Mouse (Mus musculus) hindbrain, embryonic 11.5 days (tissue): ENCODE results near the gene Pdia6. TPM values are rescaled to one million over a fixed set of nuclear protein-coding genes. Genes with fewer than 3 reads are reported as not detected.
A peak's percentile ranks its signal among the peaks of the same experiment; 100 is the strongest.

Source experiments
- ATAC-seq: fragments of 200-750 bp; cut with Nextera tagmentation; 2 replicates; pipeline ENCODE4 v1.8.0; 2017; ENCODE audit warnings: mild to moderate bottlenecking, moderate TSS enrichment, moderate library complexity; ENCODE audit not compliant: low FRiP score
- DNase-seq: peaks from one replicate; pipeline ENCODE4 v3.0.0-alpha.2; 2015; ENCODE audit warnings: low spot score
- H3K27ac ChIP-seq: fragments of 300-500 bp; sonication (generic); 2 replicates; pipeline ENCODE4 v1.5.1; 2014; ENCODE audit warnings: mild to moderate bottlenecking, low read depth, low read length
- H3K27me3 ChIP-seq: fragments of 300-500 bp; sonication (generic); 2 replicates; pipeline ENCODE4 v1.6.1; 2014; ENCODE audit warnings: mild to moderate bottlenecking, low read length, moderate library complexity, mixed read lengths; ENCODE audit not compliant: control insufficient read depth, insufficient read depth
- H3K36me3 ChIP-seq: fragments of 300-500 bp; sonication (generic); 2 replicates; pipeline ENCODE4 v1.6.1; 2014; ENCODE audit warnings: mild to moderate bottlenecking, low read length, moderate library complexity, mixed read lengths; ENCODE audit not compliant: control insufficient read depth, insufficient read depth
- H3K4me1 ChIP-seq: fragments of 300-500 bp; sonication (generic); replicated peaks from 2 replicates; pipeline ENCODE4 v1.6.1; 2014; ENCODE audit warnings: low read length, mixed read lengths; ENCODE audit not compliant: control insufficient read depth, insufficient read depth
- H3K4me2 ChIP-seq: fragments of 300-500 bp; sonication (generic); replicated peaks from 2 replicates; pipeline ENCODE4 v1.6.1; 2014; ENCODE audit warnings: mild to moderate bottlenecking, low read depth, low read length
- H3K4me3 ChIP-seq: fragments of 300-500 bp; sonication (generic); 2 replicates; pipeline ENCODE4 v1.5.1; 2014; ENCODE audit warnings: low read depth, low read length
- H3K9ac ChIP-seq: fragments of 300-500 bp; sonication (generic); 2 replicates; pipeline ENCODE4 v1.6.1; 2014; ENCODE audit warnings: low read depth, low read length
- H3K9me3 ChIP-seq: fragments of 300-500 bp; sonication (generic); 2 replicates; pipeline ENCODE4 v1.6.1; 2016; ENCODE audit warnings: low read length; ENCODE audit not compliant: control insufficient read depth
- WGBS: fragments of 180-500 bp; shearing (Covaris S2); extraction: QIAGEN DNeasy Blood & Tissue Kit; methylation state at CpG from one replicate; pipeline ENCODE4 v1.1.7; 2014; 5-methylcytosine and 5-hydroxymethylcytosine counted together
- polyA plus RNA-seq: library from polyadenylated mRNA; unstranded; fragments of >200 nt; fragmentation: Nextera tagmentation; extraction: Ambion mirVana; gene quantifications from 2 replicates; pipeline ENCODE4 v1.2.1, GENCODE M21; 2014

Gene Pdia6
- polyA plus RNA-seq, 1 experiment from 2014 or later, result 545 TPM

DNA sequence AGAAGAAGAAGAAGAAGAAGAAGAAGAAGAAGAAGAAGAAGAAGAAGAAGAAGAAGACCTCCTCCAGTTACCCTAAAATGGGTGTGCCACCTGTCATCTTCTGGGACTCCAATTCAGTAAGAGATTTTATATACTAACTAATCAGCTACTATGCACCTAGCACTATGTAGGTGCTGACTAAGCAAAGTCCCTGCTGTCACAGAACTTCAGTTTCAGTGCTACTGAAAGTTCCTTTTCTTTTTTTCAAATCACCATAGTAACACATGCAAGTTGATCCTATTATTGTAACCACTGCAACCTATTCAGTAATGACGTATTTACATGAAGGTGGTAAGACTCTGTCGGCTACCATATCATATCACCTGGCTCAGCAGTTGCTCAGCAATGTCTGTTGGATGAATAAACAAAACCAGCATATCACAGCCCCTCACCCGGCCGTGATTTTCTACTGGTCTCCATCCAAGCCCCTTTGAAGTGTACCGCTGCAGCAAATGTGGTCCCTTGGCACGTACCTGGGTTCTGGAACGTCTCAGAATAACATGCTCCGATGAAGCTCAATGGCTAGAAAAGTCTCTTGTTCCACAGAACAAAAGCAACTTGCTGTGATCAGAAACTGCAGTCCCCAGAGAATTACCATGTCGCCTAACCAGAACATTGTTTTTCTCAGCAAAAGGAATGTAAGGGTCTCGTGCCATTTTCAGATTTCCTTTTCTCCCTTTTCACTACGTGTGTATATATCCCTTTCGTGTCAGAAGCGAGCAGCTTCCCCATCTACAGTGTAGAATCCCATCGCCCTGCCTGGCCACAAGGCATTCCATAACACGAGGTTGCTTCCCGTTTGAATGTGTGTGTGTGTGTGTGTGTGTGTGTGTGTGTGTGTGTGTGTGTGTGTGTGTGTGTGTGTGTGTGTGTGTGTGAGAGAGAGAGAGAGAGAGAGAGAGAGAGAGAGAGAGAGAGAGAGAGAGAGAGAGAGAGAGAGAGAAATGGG is 44.8 kb downstream of the Pdia6 start:
- no peaks in the 10 kb centered on the region for H3K36me3 ChIP-seq

DNA sequence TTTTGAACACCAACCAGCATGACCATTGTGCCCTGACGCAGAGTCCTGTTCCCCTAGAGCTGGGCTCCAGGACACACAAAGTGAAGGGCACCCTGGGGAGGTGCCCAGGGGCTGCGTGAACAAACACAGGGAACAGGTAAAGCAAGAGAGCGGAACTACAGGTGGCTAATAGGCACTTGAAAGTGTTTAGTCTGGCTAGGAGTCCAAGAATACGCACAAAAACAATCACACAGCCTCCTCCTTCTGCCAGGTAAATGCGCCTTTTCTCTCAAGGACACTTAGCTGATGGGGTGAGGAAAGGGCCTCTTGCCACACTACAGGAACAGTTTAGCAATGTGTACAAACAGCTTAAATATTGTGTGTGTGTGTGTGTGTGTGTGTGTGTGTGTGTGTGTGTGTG is 49.8 kb downstream of the Pdia6 start:
- 92% methylated on average over 5 of the region's 5 CpGs for WGBS
- H3K4me1 ChIP-seq, result no peaks in the 10 kb centered on the region
- H3K9ac ChIP-seq, result no peak overlapping the region
- DNase-seq (no peak), ATAC-seq (no peak)
- H3K9me3 ChIP-seq, result no peaks in the 10 kb centered on the region
- H3K36me3 ChIP-seq, result no peaks in the 10 kb centered on the region
- H3K27me3 ChIP-seq, result no peaks in the 10 kb centered on the region
- no peak overlapping the region for H3K4me3 ChIP-seq
- no peak overlapping the region for H3K4me2 ChIP-seq
- no peak overlapping the region for H3K27ac ChIP-seq

More for the DNA sequence above, 44.8 kb downstream of the Pdia6 start:
- Histone ChIP-seq H3K27me3 (no peaks in the 10 kb centered on the region), H3K4me1 (no peaks in the 10 kb centered on the region), H3K9ac (no peak overlapping the region), H3K4me3 (no peak overlapping the region), H3K4me2 (no peak overlapping the region), H3K27ac (no peak overlapping the region), H3K9me3 (no peaks in the 10 kb centered on the region)
- no peak for DNase-seq
- 63% methylated on average over 16 of the region's 16 CpGs for WGBS
- ATAC-seq, result no peak

DNA sequence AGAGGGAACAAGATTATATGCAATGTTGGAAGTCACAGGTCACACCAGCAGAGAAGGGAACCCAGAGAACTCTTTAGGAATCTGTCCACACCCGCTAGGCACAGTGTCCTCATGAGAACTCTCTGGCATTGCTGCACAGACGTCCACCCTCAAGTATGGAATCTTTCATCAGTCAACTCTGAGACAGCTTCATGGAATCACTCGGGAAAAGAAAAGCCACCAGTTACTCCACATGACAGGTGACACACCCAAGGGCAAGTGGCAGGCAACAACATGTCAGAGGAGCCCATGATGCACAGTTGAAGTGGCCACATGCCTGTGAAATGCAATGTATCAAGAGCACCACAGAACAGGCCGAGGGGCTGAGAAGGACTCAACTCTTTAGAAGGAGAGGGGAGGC is 51.6 kb downstream of the Pdia6 start:
- 77% methylated on average over 4 of the region's 4 CpGs for WGBS
- no peak for ATAC-seq
- no peak overlapping the region for H3K27ac ChIP-seq

DNA sequence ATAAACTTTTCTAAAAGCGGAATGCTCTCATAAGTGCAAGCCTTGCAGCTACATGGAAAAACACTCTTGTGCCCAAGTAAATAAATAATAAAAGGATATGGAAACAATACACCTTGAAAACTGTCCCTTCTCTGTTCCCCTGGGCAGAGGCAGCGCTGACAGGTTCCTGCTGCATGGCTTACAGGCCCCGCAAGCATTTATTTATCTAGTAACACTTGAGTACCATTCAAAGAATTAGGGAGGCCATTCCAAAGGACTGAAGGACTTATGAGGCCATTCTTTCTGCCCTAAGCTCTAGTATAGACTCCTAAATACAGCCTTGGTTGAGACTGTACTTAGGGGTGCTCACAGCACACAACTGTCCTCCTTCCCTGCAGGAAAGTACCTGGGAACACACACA is 52.1 kb downstream of the Pdia6 start:
- Histone ChIP-seq H3K4me3 (no peak overlapping the region), H3K27ac (no peak overlapping the region), H3K9ac (no peak overlapping the region), H3K36me3 (no peaks in the 10 kb centered on the region), H3K27me3 (peaks cover 4% of the 10 kb centered on the region), H3K4me2 (no peak overlapping the region), H3K4me1 (no peaks in the 10 kb centered on the region), H3K9me3 (no peaks in the 10 kb centered on the region)
- DNase-seq (no peak), ATAC-seq (no peak)
- WGBS, result 65% methylated on average over 3 of the region's 3 CpGs

More for the DNA sequence above, 51.6 kb downstream of the Pdia6 start:
- DNase-seq, result no peak
- H3K9me3 ChIP-seq, result no peaks in the 10 kb centered on the region
- H3K4me1 ChIP-seq, result no peaks in the 10 kb centered on the region
- no peak overlapping the region for H3K4me3 ChIP-seq
- H3K9ac ChIP-seq, result no peak overlapping the region
- H3K27me3 ChIP-seq, result no peaks in the 10 kb centered on the region; the same call in none of the 2 replicates
- no peak overlapping the region for H3K4me2 ChIP-seq
- H3K36me3 ChIP-seq, result no peaks in the 10 kb centered on the region

DNA sequence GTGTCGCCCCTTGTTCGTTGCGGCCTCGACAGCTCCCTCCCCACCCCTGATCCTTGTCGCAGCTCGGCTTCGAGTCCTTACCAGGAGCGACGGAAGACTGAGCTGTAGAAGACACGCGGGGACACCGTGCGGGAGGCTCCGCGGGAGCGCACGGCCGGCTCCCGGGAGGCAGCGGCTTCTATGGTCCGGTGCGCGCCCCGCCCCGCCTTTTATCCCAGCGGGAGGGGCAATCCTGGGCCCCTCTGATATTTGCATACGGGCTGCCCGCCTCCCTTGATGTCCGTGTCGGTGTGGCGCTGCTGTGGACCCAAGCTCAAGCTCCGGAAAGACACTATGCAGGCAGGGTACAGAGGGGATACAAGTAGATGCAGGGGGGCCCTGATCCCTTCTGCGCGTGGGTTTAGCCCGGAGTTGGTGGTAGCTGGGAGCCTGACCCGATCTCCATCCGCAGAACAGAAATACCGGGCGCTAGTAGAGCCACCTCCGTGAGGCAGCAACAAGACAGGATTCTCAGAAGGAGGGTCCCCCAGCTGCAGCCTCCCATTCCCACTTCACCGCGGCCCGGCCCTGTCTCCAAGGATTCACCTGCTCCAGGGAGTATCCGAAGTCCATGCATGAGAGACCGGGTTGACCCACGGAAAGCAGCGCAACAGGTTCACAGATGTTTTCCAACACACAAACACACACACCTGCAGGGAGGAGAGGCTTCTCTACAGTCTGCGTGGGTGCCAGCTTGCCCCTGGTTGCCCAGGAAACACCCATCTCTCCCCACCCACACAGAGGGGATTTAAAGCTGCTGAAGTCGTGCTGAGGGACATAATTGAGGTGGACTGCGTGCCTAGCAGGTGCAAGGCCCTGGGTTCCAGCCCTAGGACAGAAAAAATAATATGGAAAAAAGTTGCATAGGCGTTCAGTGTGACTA is 58.5 kb downstream of the Pdia6 start:
- WGBS, result 4% methylated on average over 51 of the region's 51 CpGs
- ATAC-seq, result peak; percentile 45; the same call in 1 of the 2 replicates
- no peak overlapping the region for H3K27ac ChIP-seq
- peak; percentile 42 for DNase-seq
- no peaks in the 10 kb centered on the region for H3K4me1 ChIP-seq
- peak overlapping the region; percentile 52 for H3K4me2 ChIP-seq
- H3K9me3 ChIP-seq, result no peaks in the 10 kb centered on the region
- H3K36me3 ChIP-seq, result no peaks in the 10 kb centered on the region
- peak overlapping the region; percentile 29; the same call in 1 of the 2 replicates for H3K9ac ChIP-seq
- peaks cover 26% of the 10 kb centered on the region for H3K27me3 ChIP-seq
- peak overlapping the region; percentile 30 for H3K4me3 ChIP-seq

DNA sequence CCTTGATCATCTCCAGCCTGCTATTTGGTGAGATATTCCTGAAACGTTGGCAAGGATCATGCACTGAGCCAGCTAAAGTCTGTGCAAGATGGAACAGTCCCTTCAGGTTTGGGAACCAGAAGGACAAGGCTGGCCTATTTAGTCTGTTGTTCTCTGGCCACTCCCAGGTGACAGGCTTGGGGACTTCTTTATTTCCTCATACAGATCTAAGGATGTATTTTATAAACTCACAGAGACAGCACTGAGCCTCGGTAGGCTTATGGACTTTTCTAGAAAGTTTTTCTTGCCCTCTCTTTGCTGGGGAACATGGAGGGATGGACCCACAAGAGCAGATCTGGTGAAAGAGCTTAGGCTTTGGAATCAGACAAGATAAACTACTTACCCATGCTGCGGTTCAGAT is 62.9 kb downstream of the Pdia6 start, which contains the start of gene Atp6v1c2:
Gene Atp6v1c2 (minus strand): TSS at position 101 of the 400 bp plus-strand sequence.
- H3K9me3 ChIP-seq, result no peaks in the 10 kb centered on the region
- 83% methylated on average over 3 of the region's 3 CpGs for WGBS
- ATAC-seq, result no peak

DNA sequence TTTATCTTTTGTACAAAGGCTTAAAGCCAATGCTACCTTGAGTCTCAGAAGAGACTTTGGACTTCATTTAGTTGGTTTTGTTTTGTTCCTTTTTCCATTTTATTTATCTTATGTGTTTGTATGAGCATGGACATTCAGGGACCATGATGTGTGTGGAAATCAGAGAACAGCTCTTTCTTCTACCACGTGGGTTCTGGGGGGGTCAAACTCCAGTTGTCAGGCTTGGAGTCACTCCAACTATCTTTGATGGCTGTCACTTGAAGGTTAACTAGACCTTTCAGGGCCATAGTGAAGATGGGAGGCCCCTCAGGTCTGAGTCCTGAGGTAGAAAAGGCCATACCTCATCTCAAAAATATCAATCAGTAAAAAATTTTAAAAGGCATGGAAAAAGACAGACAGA is 67.1 kb downstream of the Pdia6 start:
- ATAC-seq, result no peak
- H3K36me3 ChIP-seq, result no peaks in the 10 kb centered on the region
- 42% methylated on average over 1 of the region's 1 CpGs for WGBS

More for the DNA sequence above, 62.9 kb downstream of the Pdia6 start, which contains the start of gene Atp6v1c2:
- Histone ChIP-seq H3K4me2 (no peak within 1 kb of the TSS), H3K36me3 (no peaks in the 10 kb centered on the region), H3K27ac (no peak within 1 kb of the TSS), H3K9ac (no peak within 1 kb of the TSS), H3K27me3 (peaks cover 14% of the 10 kb centered on the region), H3K4me3 (no peak within 1 kb of the TSS), H3K4me1 (no peaks in the 10 kb centered on the region)
- DNase-seq, result no peak

More for the DNA sequence above, 67.1 kb downstream of the Pdia6 start:
- Histone ChIP-seq H3K27ac (no peak overlapping the region), H3K9ac (no peak overlapping the region), H3K4me3 (no peak overlapping the region), H3K9me3 (no peaks in the 10 kb centered on the region), H3K27me3 (no peaks in the 10 kb centered on the region), H3K4me2 (no peak overlapping the region), H3K4me1 (no peaks in the 10 kb centered on the region)
- no peak for DNase-seq
